Mouse (Mus musculus) bone marrow macrophage, adult 2 months (primary cell): ENCODE data around the gene Kif1c. TPM values are rescaled to one million over a fixed set of nuclear protein-coding genes. Genes with fewer than 3 reads are reported as not detected.

Experiments used
- H3K27ac ChIP-seq: 2 replicates; pipeline ENCODE4 v1.5.1; 2012; ENCODE audit warnings: low read depth, low read length; ENCODE audit not compliant: insufficient read depth
- H3K4me1 ChIP-seq: 2 replicates; pipeline ENCODE4 v1.6.1; 2012; ENCODE audit warnings: low read length; ENCODE audit not compliant: control insufficient read depth, insufficient read depth
- H3K4me3 ChIP-seq: 2 replicates; pipeline ENCODE4 v1.5.1; 2012; ENCODE audit warnings: mild to moderate bottlenecking, low read length, moderate library complexity; ENCODE audit not compliant: insufficient read depth
- CTCF ChIP-seq: IDR thresholded peaks from 2 replicates; pipeline ENCODE4 v1.5.1; 2012; ENCODE audit warnings: low read depth, mild to moderate bottlenecking, low read length, moderate library complexity
- POLR2A ChIP-seq: IDR thresholded peaks from 2 replicates; pipeline ENCODE4 v1.6.1; 2012; ENCODE audit warnings: mild to moderate bottlenecking, low read depth, low read length, borderline replicate concordance
- polyA plus RNA-seq: library from polyadenylated mRNA; stranded (reverse); fragments of >200 nt; gene quantifications from 2 replicates; pipeline ENCODE4 v1.2.4, GENCODE M21; 2012; ENCODE audit not compliant: missing spikeins, insufficient read depth, insufficient read length

The Kif1c gene
- polyA plus RNA-seq, 1 experiment = 57.9 TPM

- Histone ChIP-seq H3K4me3 (peak within 1 kb of the TSS; percentile 86), H3K4me1 (peaks cover 44% of the 10 kb centered on the region), H3K27ac (peak within 1 kb of the TSS; percentile 79)
- TF ChIP-seq CTCF (peak; percentile 70), POLR2A (no peak)
Observed at GRCm38 (mm10) chr11:70687601-70688199, 12.6 kb upstream of the Kif1c start, which contains the start of gene Camta2. Camta2 (minus strand) TSS chr11:70688105.

GRCm38 (mm10) chr11:70688372-70688771, 12.0 kb upstream of the Kif1c start:
- H3K4me1 ChIP-seq = peaks cover 38% of the 10 kb centered on the region
- TF ChIP-seq POLR2A (no peak), CTCF (no peak)
- peak overlapping the region; percentile 79 for H3K27ac ChIP-seq
- H3K4me3 ChIP-seq = peak overlapping the region; percentile 86

GRCm38 (mm10) chr11:70689578-70689977, 10.8 kb upstream of the Kif1c start:
- no peak overlapping the region for H3K4me3 ChIP-seq
- TF ChIP-seq CTCF (no peak), POLR2A (no peak)
- H3K27ac ChIP-seq = no peak overlapping the region
- H3K4me1 ChIP-seq = peaks cover 28% of the 10 kb centered on the region

GRCm38 (mm10) chr11:70693504-70693903, 6.8 kb upstream of the Kif1c start:
- no peak for TF ChIP-seq CTCF
- TF ChIP-seq POLR2A = no peak
- H3K4me1 ChIP-seq = peaks cover 8% of the 10 kb centered on the region
- no peak overlapping the region for H3K4me3 ChIP-seq
- H3K27ac ChIP-seq = no peak overlapping the region

GRCm38 (mm10) chr11:70697376-70697775, 3.0 kb upstream of the Kif1c start:
- H3K27ac ChIP-seq = no peak overlapping the region
- peaks cover 8% of the 10 kb centered on the region for H3K4me1 ChIP-seq
- TF ChIP-seq CTCF (no peak), POLR2A (no peak)
- no peak overlapping the region for H3K4me3 ChIP-seq

GRCm38 (mm10) chr11:70699051-70699450, 1.3 kb upstream of the Kif1c start:
- no peak for TF ChIP-seq CTCF
- TF ChIP-seq POLR2A = no peak
- no peak overlapping the region for H3K27ac ChIP-seq
- peaks cover 15% of the 10 kb centered on the region for H3K4me1 ChIP-seq
- H3K4me3 ChIP-seq = no peak overlapping the region

GRCm38 (mm10) chr11:70700613-70701012, 265 bp downstream of the Kif1c start:
- Histone ChIP-seq H3K4me3 (peak overlapping the region; percentile 86), H3K27ac (peak overlapping the region; percentile 55), H3K4me1 (peaks cover 15% of the 10 kb centered on the region)
- no peak for TF ChIP-seq POLR2A
- no peak for TF ChIP-seq CTCF

- Histone ChIP-seq H3K4me3 (peak overlapping the region; percentile 86), H3K4me1 (peaks cover 15% of the 10 kb centered on the region), H3K27ac (0 out of 2 replicates have a peak overlapping the region, but pooled peaks have one; percentile 55)
- TF ChIP-seq CTCF (no peak), POLR2A (no peak)
Observed at GRCm38 (mm10) chr11:70701221-70701955, 1.0 kb downstream of the Kif1c start.

- Histone ChIP-seq H3K27ac (no peak overlapping the region), H3K4me3 (peak overlapping the region; percentile 86), H3K4me1 (peaks cover 15% of the 10 kb centered on the region)
- TF ChIP-seq CTCF = no peak
- TF ChIP-seq POLR2A = no peak
Observed at GRCm38 (mm10) chr11:70701984-70702733, 1.8 kb downstream of the Kif1c start.
